Mouse (Mus musculus) spleen, postnatal 0 days (tissue): ENCODE data around the gene Lama2. TPM values are rescaled to one million over a fixed set of nuclear protein-coding genes. Genes with fewer than 3 reads are reported as not detected.

Experiments used
- polyA plus RNA-seq: library from polyadenylated mRNA; unstranded; fragments of >200 nt; fragmentation: Nextera tagmentation; extraction: Ambion mirVana; gene quantifications from 2 replicates; pipeline ENCODE4 v1.2.1, GENCODE M21; 2015

Lama2 gene
- polyA plus RNA-seq = 18.2 and 22.3 TPM in 2 replicates

GRCm38 (mm10) chr10:27619658-27620057 is at the start of gene Lama2:
Gene Lama2 (minus strand): TSS chr10:27619758.

